Mouse (Mus musculus) heart, postnatal 0 days (tissue): ENCODE measurements around the gene Itprip. TPM values are rescaled to one million over a fixed set of nuclear protein-coding genes. Genes with fewer than 3 reads are reported as not detected.
"Not testable (repeated sequence)": the region's sequence is repeated elsewhere in the genome, so short reads cannot be mapped to it uniquely, and the experiment has no call there.

Experiments used
- ATAC-seq: fragments of 200-750 bp; cut with Nextera tagmentation; 2 replicates; pipeline ENCODE4 v1.8.0; 2017; ENCODE audit warnings: low read depth, moderate number of reproducible peaks, moderate library complexity; ENCODE audit not compliant: insufficient read depth
- DNase-seq: peaks from one replicate; pipeline ENCODE4 v3.0.0-alpha.2; 2016; ENCODE audit warnings: low spot score
- H3K27ac ChIP-seq: fragments of 300-500 bp; sonication (generic); 2 replicates; pipeline ENCODE4 v1.5.1; 2014; ENCODE audit warnings: low read depth, mild to moderate bottlenecking
- H3K27me3 ChIP-seq: fragments of 300-500 bp; sonication (generic); 2 replicates; pipeline ENCODE4 v1.6.1; 2014; ENCODE audit warnings: low read length, mixed read lengths; ENCODE audit not compliant: control insufficient read depth, insufficient read depth
- H3K36me3 ChIP-seq: fragments of 300-500 bp; sonication (generic); replicated peaks from 2 replicates; pipeline ENCODE4 v1.6.1; 2014; ENCODE audit warnings: low read length, mixed read lengths; ENCODE audit not compliant: control insufficient read depth, insufficient read depth
- H3K4me1 ChIP-seq: fragments of 300-500 bp; sonication (generic); 2 replicates; pipeline ENCODE4 v1.6.1; 2014; ENCODE audit warnings: antibody characterized with exemption; ENCODE audit not compliant: control insufficient read depth, insufficient read depth
- H3K4me2 ChIP-seq: fragments of 300-500 bp; sonication (generic); 2 replicates; pipeline ENCODE4 v1.6.1; 2014; ENCODE audit warnings: low read depth, mild to moderate bottlenecking, low read length, moderate library complexity
- H3K4me3 ChIP-seq: fragments of 300-500 bp; sonication (generic); 2 replicates; pipeline ENCODE4 v1.5.1; 2014; ENCODE audit warnings: low read depth, low read length
- H3K9ac ChIP-seq: fragments of 300-500 bp; sonication (generic); replicated peaks from 2 replicates; pipeline ENCODE4 v1.6.1; 2014; ENCODE audit warnings: low read depth, low read length, mixed read lengths
- H3K9me3 ChIP-seq: fragments of 300-500 bp; sonication (generic); replicated peaks from 2 replicates; pipeline ENCODE4 v1.6.1; 2016; ENCODE audit warnings: low read length; ENCODE audit not compliant: control insufficient read depth
- CTCF ChIP-seq: IDR thresholded peaks from 2 replicates; pipeline ENCODE4 v1.5.1; 2016; ENCODE audit warnings: antibody characterized with exemption, control low read depth, low read depth
- EP300 ChIP-seq: IDR thresholded peaks from 2 replicates; pipeline ENCODE4 v1.6.1; 2016; ENCODE audit warnings: antibody characterized with exemption, low read depth
- whole genome bisulfite sequencing: fragments of 180-500 bp; shearing (Covaris S2); extraction: QIAGEN DNeasy Blood & Tissue Kit; methylation state at CpG from one replicate; pipeline ENCODE4 v1.1.7; 2014; 5-methylcytosine and 5-hydroxymethylcytosine counted together
- microRNA-seq: library from miRNA; unstranded; fragments of <30 nt; microRNA quantifications from one replicate; pipeline ENCODE4, GENCODE M21; 2016
- polyA plus RNA-seq: library from polyadenylated mRNA; unstranded; fragments of >200 nt; fragmentation: Nextera tagmentation; extraction: Ambion mirVana; gene quantifications from 2 replicates; pipeline ENCODE4 v1.2.1, GENCODE M21; 2015
- total RNA-seq: library from RNA; depleted of rRNA; stranded (reverse); fragments of >200 nt; gene quantifications from 2 replicates; pipeline ENCODE4 v1.2.3, GENCODE M21; 2014; ENCODE audit warnings: low replicate concordance; rRNA removed

Gene Itprip
- total and polyA plus RNA-seq, 2 experiments from 2014 or later = 9.5 to 27.2 TPM

GRCm38 (mm10) chr19:47853951-47854795 is 64.9 kb downstream of the Itprip start:
- H3K4me1 ChIP-seq = peaks cover 16% of the 10 kb centered on the region; the same call in 1 of the 2 replicates
- H3K4me3 ChIP-seq = peak overlapping the region; percentile 60
- WGBS = 13% methylated on average over 13 of the region's 13 CpGs
- no peaks in the 10 kb centered on the region for H3K27me3 ChIP-seq
- H3K9me3 ChIP-seq = no peaks in the 10 kb centered on the region
- H3K27ac ChIP-seq = peak overlapping the region; percentile 61
- DNase-seq (peak; percentile 67), ATAC-seq (peak; percentile 48)
- peaks cover 8% of the 10 kb centered on the region; the same call in 1 of the 2 replicates for H3K36me3 ChIP-seq
- H3K4me2 ChIP-seq = peak overlapping the region; percentile 96
- TF ChIP-seq CTCF (no peak), EP300 (no peak)
- peak overlapping the region; percentile 75; the same call in 1 of the 2 replicates for H3K9ac ChIP-seq

GRCm38 (mm10) chr19:47853053-47853452 is 66.0 kb downstream of the Itprip start:
- no peaks in the 10 kb centered on the region for H3K27me3 ChIP-seq
- H3K36me3 ChIP-seq = 0 out of 2 replicates have a peak, but pooled peaks cover 3% of the 10 kb centered on the region
- no peak overlapping the region for H3K27ac ChIP-seq
- H3K4me1 ChIP-seq = peaks cover 16% of the 10 kb centered on the region; the same call in 1 of the 2 replicates
- no peak overlapping the region for H3K9ac ChIP-seq
- 89% methylated on average over 3 of the region's 3 CpGs for WGBS
- ATAC-seq (no peak), DNase-seq (no peak)
- H3K9me3 ChIP-seq = no peaks in the 10 kb centered on the region
- TF ChIP-seq CTCF = no peak
- no peak overlapping the region for H3K4me3 ChIP-seq
- H3K4me2 ChIP-seq = no peak overlapping the region

- H3K9ac ChIP-seq, H3K36me3 ChIP-seq, H3K27me3 ChIP-seq, ATAC-seq, H3K4me2 ChIP-seq, H3K27ac ChIP-seq, H3K4me3 ChIP-seq, DNase-seq, H3K9me3 ChIP-seq: not testable (repeated sequence)
- peaks cover 16% of the 10 kb centered on the region; the same call in 1 of the 2 replicates for H3K4me1 ChIP-seq
- 78% methylated on average over 3 of the region's 3 CpGs for WGBS
These were observed 67.0 kb downstream of the Itprip start for GRCm38 (mm10) chr19:47852131-47852530.

- ATAC-seq = no peak
- DNase-seq = no peak
- Histone ChIP-seq H3K4me1 (peaks cover 9% of the 10 kb centered on the region; the same call in 1 of the 2 replicates), H3K9ac (no peak overlapping the region), H3K27ac (no peak overlapping the region), H3K36me3 (no peaks in the 10 kb centered on the region), H3K4me3 (no peak overlapping the region), H3K4me2 (no peak overlapping the region), H3K27me3 (no peaks in the 10 kb centered on the region), H3K9me3 (no peaks in the 10 kb centered on the region)
- no peak for TF ChIP-seq EP300
- TF ChIP-seq CTCF = no peak
- WGBS = 80% methylated on average over 3 of the region's 3 CpGs
These were observed 69.4 kb downstream of the Itprip start for GRCm38 (mm10) chr19:47849735-47850134.

Small RNAs within 50 kb of the gene (microRNA-seq; reads per million reads assigned to microRNA genes)
- gene Gm22240 = not detected

Other genes starting within 250 kb of the Itprip start
- gene Col17a1, start 227.2 kb downstream of the Itprip start, total RNA-seq = 2.0 TPM in 1 of 2 replicates, not detected in the other
- gene Col17a1, start 227.2 kb downstream of the Itprip start, polyA plus RNA-seq = 0.26 and 0.27 TPM in 2 replicates
- gene Sfr1, start 187.6 kb downstream of the Itprip start, total RNA-seq = 61.9 and 62.1 TPM in 2 replicates
- 151 and 175 TPM in 2 replicates for gene Sfr1, start 187.6 kb downstream of the Itprip start, polyA plus RNA-seq
- gene Gsto1, start 64.3 kb downstream of the Itprip start, total RNA-seq = 136 and 146 TPM in 2 replicates
- 127 and 140 TPM in 2 replicates for gene Gsto1, start 64.3 kb downstream of the Itprip start, polyA plus RNA-seq
- 11.4 TPM in 1 of 2 replicates, not detected in the other for gene Gsto2, start 53.8 kb downstream of the Itprip start, total RNA-seq
- 1.7 and 2.1 TPM in 2 replicates for gene Gsto2, start 53.8 kb downstream of the Itprip start, polyA plus RNA-seq
- 0.08 TPM in 1 of 2 replicates, not detected in the other for gene Cfap43, start within 50 bp of the Itprip start, total RNA-seq
- 0.15 and 0.43 TPM in 2 replicates for gene Cfap43, start within 50 bp of the Itprip start, polyA plus RNA-seq
- gene Cfap58, start 18.4 kb upstream of the Itprip start, total RNA-seq = not detected in 2 replicates
- 0.04 and 0.18 TPM in 2 replicates for gene Cfap58, start 18.4 kb upstream of the Itprip start, polyA plus RNA-seq